Mouse (Mus musculus): ENCODE results near the gene Cdk17. TPM values are rescaled to one million over a fixed set of nuclear protein-coding genes. Genes with fewer than 3 reads are reported as not detected.

Gene Cdk17
- total and polyA plus RNA-seq, 2 experiments: 11.3 to 17.1 TPM

GRCm38 (mm10) chr10:93278361-93278760 is 117.7 kb downstream of the Cdk17 start:
- Histone ChIP-seq H3K4me3 (ENCODE audit: insufficient read depth, low read depth, low read length) (no peak overlapping the region), H3K27ac (replicated peaks; ENCODE audit: insufficient read depth, low read depth, low read length) (no peak overlapping the region)

GRCm38 (mm10) chr10:93279062-93279461 is 118.4 kb downstream of the Cdk17 start:
- Histone ChIP-seq H3K79me2 (ENCODE audit: control insufficient read depth, insufficient read depth, low read length) (no peaks in the 10 kb centered on the region), H3K4me3 (ENCODE audit: insufficient read depth, low read depth, low read length) (no peak overlapping the region), H3K9ac (ENCODE audit: low read depth, low read length) (no peak overlapping the region), H3K4me1 (ENCODE audit: control insufficient read depth, insufficient read depth, low read length) (peaks cover 4% of the 10 kb centered on the region; the same call in 1 of the 2 replicates), H3K27ac (replicated peaks; ENCODE audit: insufficient read depth, low read depth, low read length) (no peak overlapping the region), H3K27me3 (ENCODE audit: control insufficient read depth, insufficient read depth, low read length) (no peaks in the 10 kb centered on the region), H3K36me3 (ENCODE audit: control insufficient read depth, insufficient read depth, low read length) (no peaks in the 10 kb centered on the region)
- 74% methylated on average over 9 of the region's 9 CpGs for WGBS
- no peak for DNase-seq (ENCODE audit: extremely low read depth, low read depth, low spot score)
- TF ChIP-seq POLR2A (IDR thresholded peaks at IDR 0.05; ENCODE audit: extremely low read depth, insufficient read depth, low read length) (no peak), CTCF (IDR thresholded peaks at IDR 0.05; ENCODE audit: low read depth, low read length) (no peak)

More at GRCm38 (mm10) chr10:93278361-93278760, 117.7 kb downstream of the Cdk17 start:
- WGBS: 80% methylated on average over 8 of the region's 8 CpGs
- Histone ChIP-seq H3K9ac (ENCODE audit: low read depth, low read length) (no peak overlapping the region), H3K36me3 (ENCODE audit: control insufficient read depth, insufficient read depth, low read length) (no peaks in the 10 kb centered on the region), H3K79me2 (ENCODE audit: control insufficient read depth, insufficient read depth, low read length) (no peaks in the 10 kb centered on the region), H3K4me1 (ENCODE audit: control insufficient read depth, insufficient read depth, low read length) (peaks cover 4% of the 10 kb centered on the region; the same call in 1 of the 2 replicates), H3K27me3 (ENCODE audit: control insufficient read depth, insufficient read depth, low read length) (no peaks in the 10 kb centered on the region)
- DNase-seq (ENCODE audit: extremely low read depth, low read depth, low spot score): no peak
- TF ChIP-seq POLR2A (IDR thresholded peaks at IDR 0.05; ENCODE audit: extremely low read depth, insufficient read depth, low read length) (no peak), CTCF (IDR thresholded peaks at IDR 0.05; ENCODE audit: low read depth, low read length) (no peak)

GRCm38 (mm10) chr10:93280586-93280985 is 119.9 kb downstream of the Cdk17 start:
- peaks cover 7% of the 10 kb centered on the region; the same call in 1 of the 2 replicates for H3K4me1 ChIP-seq (ENCODE audit: control insufficient read depth, insufficient read depth, low read length)
- no peaks in the 10 kb centered on the region for H3K79me2 ChIP-seq (ENCODE audit: control insufficient read depth, insufficient read depth, low read length)
- H3K27me3 ChIP-seq (ENCODE audit: control insufficient read depth, insufficient read depth, low read length): no peaks in the 10 kb centered on the region
- 80% methylated on average over 12 of the region's 12 CpGs for WGBS
- H3K36me3 ChIP-seq (ENCODE audit: control insufficient read depth, insufficient read depth, low read length): no peaks in the 10 kb centered on the region
- H3K9ac ChIP-seq (ENCODE audit: low read depth, low read length): no peak overlapping the region
- TF ChIP-seq CTCF (IDR thresholded peaks at IDR 0.05; ENCODE audit: low read depth, low read length): no peak
- TF ChIP-seq POLR2A (IDR thresholded peaks at IDR 0.05; ENCODE audit: extremely low read depth, insufficient read depth, low read length): no peak
- H3K27ac ChIP-seq (replicated peaks; ENCODE audit: insufficient read depth, low read depth, low read length): no peak overlapping the region
- DNase-seq (ENCODE audit: extremely low read depth, low read depth, low spot score): no peak
- no peak overlapping the region for H3K4me3 ChIP-seq (ENCODE audit: insufficient read depth, low read depth, low read length)

DNA sequence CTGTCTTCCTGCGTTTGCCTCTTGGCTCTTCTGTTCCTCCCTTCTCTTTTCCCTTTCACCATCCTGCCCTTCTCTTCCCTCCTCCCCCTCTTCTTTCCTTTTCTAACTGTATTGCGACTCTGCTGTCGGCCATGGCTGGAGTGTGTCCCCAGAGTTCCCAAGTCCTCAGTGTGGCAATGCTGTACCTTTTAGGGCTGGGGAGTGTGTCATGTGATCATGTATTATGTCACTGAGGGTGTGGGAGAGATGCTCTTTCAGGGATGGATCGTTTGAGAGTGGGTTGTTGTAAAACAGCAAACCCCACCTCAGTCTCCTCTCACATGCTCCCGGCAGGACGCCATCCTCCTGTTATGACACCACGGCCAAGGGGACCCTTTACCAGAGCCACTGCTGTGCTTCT is 120.4 kb downstream of the Cdk17 start:
- Histone ChIP-seq H3K9ac (ENCODE audit: low read depth, low read length) (no peak overlapping the region), H3K79me2 (ENCODE audit: control insufficient read depth, insufficient read depth, low read length) (no peaks in the 10 kb centered on the region), H3K4me3 (ENCODE audit: insufficient read depth, low read depth, low read length) (no peak overlapping the region), H3K4me1 (ENCODE audit: control insufficient read depth, insufficient read depth, low read length) (peaks cover 7% of the 10 kb centered on the region; the same call in 1 of the 2 replicates), H3K27me3 (ENCODE audit: control insufficient read depth, insufficient read depth, low read length) (no peaks in the 10 kb centered on the region), H3K27ac (replicated peaks; ENCODE audit: insufficient read depth, low read depth, low read length) (no peak overlapping the region), H3K36me3 (ENCODE audit: control insufficient read depth, insufficient read depth, low read length) (no peaks in the 10 kb centered on the region)
- 72% methylated on average over 7 of the region's 7 CpGs for WGBS
- TF ChIP-seq CTCF (IDR thresholded peaks at IDR 0.05; ENCODE audit: low read depth, low read length) (no peak), POLR2A (IDR thresholded peaks at IDR 0.05; ENCODE audit: extremely low read depth, insufficient read depth, low read length) (no peak)
- DNase-seq (ENCODE audit: extremely low read depth, low read depth, low spot score): no peak

GRCm38 (mm10) chr10:93282526-93282964 is 121.9 kb downstream of the Cdk17 start:
- Histone ChIP-seq H3K27me3 (ENCODE audit: control insufficient read depth, insufficient read depth, low read length) (no peaks in the 10 kb centered on the region), H3K4me1 (ENCODE audit: control insufficient read depth, insufficient read depth, low read length) (peaks cover 3% of the 10 kb centered on the region; the same call in 1 of the 2 replicates), H3K9ac (ENCODE audit: low read depth, low read length) (no peak overlapping the region), H3K36me3 (ENCODE audit: control insufficient read depth, insufficient read depth, low read length) (no peaks in the 10 kb centered on the region), H3K79me2 (ENCODE audit: control insufficient read depth, insufficient read depth, low read length) (no peaks in the 10 kb centered on the region), H3K4me3 (ENCODE audit: insufficient read depth, low read depth, low read length) (no peak overlapping the region), H3K27ac (replicated peaks; ENCODE audit: insufficient read depth, low read depth, low read length) (no peak overlapping the region)
- no peak for DNase-seq (ENCODE audit: extremely low read depth, low read depth, low spot score)
- 73% methylated on average over 12 of the region's 12 CpGs for WGBS
- TF ChIP-seq CTCF (IDR thresholded peaks at IDR 0.05; ENCODE audit: low read depth, low read length) (no peak), POLR2A (IDR thresholded peaks at IDR 0.05; ENCODE audit: extremely low read depth, insufficient read depth, low read length) (no peak)

DNA sequence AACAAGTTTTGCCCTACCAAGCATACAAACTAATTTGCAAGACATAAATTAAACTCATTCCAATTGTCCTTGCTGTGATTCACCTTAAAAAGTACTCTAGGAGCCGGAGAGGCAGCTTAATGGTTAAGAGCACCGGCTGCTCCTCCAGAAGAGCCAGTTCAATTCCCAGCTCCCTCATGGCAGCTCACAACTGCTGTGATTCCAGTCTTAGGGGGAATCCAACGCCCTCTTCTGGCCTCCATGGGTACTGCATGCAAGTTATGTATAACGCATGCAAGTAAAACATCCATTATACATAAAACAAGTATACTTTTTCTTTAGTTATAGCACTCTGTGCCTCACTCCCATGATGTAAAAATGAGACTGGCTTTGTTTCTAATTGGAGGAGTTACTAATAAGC is 122.6 kb downstream of the Cdk17 start:
- 74% methylated on average over 4 of the region's 4 CpGs for WGBS
- Histone ChIP-seq H3K27me3 (ENCODE audit: control insufficient read depth, insufficient read depth, low read length) (no peaks in the 10 kb centered on the region), H3K4me3 (ENCODE audit: insufficient read depth, low read depth, low read length) (no peak overlapping the region), H3K36me3 (ENCODE audit: control insufficient read depth, insufficient read depth, low read length) (no peaks in the 10 kb centered on the region), H3K27ac (replicated peaks; ENCODE audit: insufficient read depth, low read depth, low read length) (no peak overlapping the region), H3K4me1 (ENCODE audit: control insufficient read depth, insufficient read depth, low read length) (peaks cover 3% of the 10 kb centered on the region; the same call in 1 of the 2 replicates), H3K79me2 (ENCODE audit: control insufficient read depth, insufficient read depth, low read length) (no peaks in the 10 kb centered on the region), H3K9ac (ENCODE audit: low read depth, low read length) (no peak overlapping the region)
- DNase-seq (ENCODE audit: extremely low read depth, low read depth, low spot score): no peak
- TF ChIP-seq POLR2A (IDR thresholded peaks at IDR 0.05; ENCODE audit: extremely low read depth, insufficient read depth, low read length) (no peak), CTCF (IDR thresholded peaks at IDR 0.05; ENCODE audit: low read depth, low read length) (no peak)

Data from liver, adult 2 months (tissue).